Mouse (Mus musculus) midbrain, embryonic 16.5 days (tissue): Measurements from ENCODE around the gene Abca8b. TPM values are rescaled to one million over a fixed set of nuclear protein-coding genes. Genes with fewer than 3 reads are reported as not detected.
"Not testable (repeated sequence)": the region's sequence is repeated elsewhere in the genome, so short reads cannot be mapped to it uniquely, and the experiment has no call there.

Experiments
- ATAC-seq: fragments of 200-750 bp; cut with Nextera tagmentation; 2 replicates; pipeline ENCODE4 v1.8.0; 2017; ENCODE audit warnings: moderate TSS enrichment
- H3K27ac ChIP-seq: fragments of 300-500 bp; sonication (generic); 2 replicates; pipeline ENCODE4 v1.5.1; 2014; ENCODE audit warnings: mild to moderate bottlenecking, low read length, mixed read lengths
- H3K27me3 ChIP-seq: fragments of 300-500 bp; sonication (generic); 2 replicates; pipeline ENCODE4 v1.6.1; 2014; ENCODE audit warnings: low read depth, low read length, mixed read lengths; ENCODE audit not compliant: control insufficient read depth, insufficient read depth
- H3K36me3 ChIP-seq: fragments of 300-500 bp; sonication (generic); 2 replicates; pipeline ENCODE4 v1.6.1; 2014; ENCODE audit warnings: mild to moderate bottlenecking, low read length, moderate library complexity, mixed read lengths; ENCODE audit not compliant: control insufficient read depth, insufficient read depth
- H3K4me1 ChIP-seq: fragments of 300-500 bp; sonication (generic); 2 replicates; pipeline ENCODE4 v1.6.1; 2014; ENCODE audit warnings: mild to moderate bottlenecking, low read length, mixed read lengths; ENCODE audit not compliant: control insufficient read depth, insufficient read depth
- H3K4me2 ChIP-seq: fragments of 300-500 bp; sonication (generic); 2 replicates; pipeline ENCODE4 v1.6.1; 2014; ENCODE audit warnings: mild to moderate bottlenecking, low read length, mixed read lengths
- H3K4me3 ChIP-seq: fragments of 300-500 bp; sonication (generic); 2 replicates; pipeline ENCODE4 v1.5.1; 2014; ENCODE audit warnings: low read depth, mild to moderate bottlenecking, low read length, moderate library complexity, mixed read lengths
- H3K9ac ChIP-seq: fragments of 300-500 bp; sonication (generic); 2 replicates; pipeline ENCODE4 v1.6.1; 2014; ENCODE audit warnings: low read depth, low read length, mixed read lengths
- H3K9me3 ChIP-seq: fragments of 300-500 bp; sonication (generic); replicated peaks from 2 replicates; pipeline ENCODE4 v1.6.1; 2014; ENCODE audit warnings: mild to moderate bottlenecking, low read length, mixed read lengths; ENCODE audit not compliant: control insufficient read depth, poor library complexity, severe bottlenecking
- whole genome bisulfite sequencing: fragments of 180-500 bp; shearing (Covaris S2); extraction: QIAGEN DNeasy Blood & Tissue Kit; methylation state at CpG from one replicate; pipeline ENCODE4 v1.1.7; 2014; 5-methylcytosine and 5-hydroxymethylcytosine counted together
- polyA plus RNA-seq: library from polyadenylated mRNA; unstranded; fragments of >200 nt; fragmentation: Nextera tagmentation; extraction: Ambion mirVana; gene quantifications from 2 replicates; pipeline ENCODE4 v1.2.1, GENCODE M21; 2015

Gene Abca8b
- polyA plus RNA-seq, 1 experiment from 2014 or later, result 2.1 TPM

DNA sequence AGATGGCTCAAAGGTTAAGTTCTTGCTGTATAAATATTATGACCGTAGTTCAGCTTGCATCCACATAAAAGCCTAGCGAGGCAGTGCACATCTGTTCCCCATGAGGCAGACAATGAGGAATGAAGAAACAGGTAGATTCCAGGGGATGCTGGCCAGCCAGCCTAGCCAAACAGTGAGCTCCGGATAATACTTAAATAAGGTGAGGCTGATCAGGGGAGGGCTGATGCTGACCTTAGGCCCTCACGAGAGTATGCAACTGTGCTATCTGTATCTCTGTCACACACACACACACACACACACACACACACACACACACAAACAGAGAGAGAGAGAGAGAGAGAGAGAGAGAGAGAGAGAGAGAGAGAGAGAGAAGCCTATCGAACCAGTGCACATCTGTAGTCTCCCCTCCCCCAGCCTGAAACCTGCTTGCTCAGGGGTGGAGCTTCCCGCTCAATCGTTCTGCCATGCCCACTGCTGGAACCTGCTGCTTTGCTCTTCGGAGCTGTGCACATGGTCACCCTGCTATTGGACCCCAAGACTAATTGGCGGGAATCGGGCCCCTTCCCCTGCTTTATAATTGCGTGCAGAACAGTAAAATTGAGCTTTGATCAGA lies 8.1 kb downstream of the Abca8b start:
- H3K4me2 ChIP-seq, ATAC-seq, H3K4me1 ChIP-seq, H3K36me3 ChIP-seq, H3K27me3 ChIP-seq, H3K9me3 ChIP-seq, H3K9ac ChIP-seq, H3K4me3 ChIP-seq, H3K27ac ChIP-seq: not testable (repeated sequence)
- WGBS, result 52% methylated on average over 11 of the region's 11 CpGs

DNA sequence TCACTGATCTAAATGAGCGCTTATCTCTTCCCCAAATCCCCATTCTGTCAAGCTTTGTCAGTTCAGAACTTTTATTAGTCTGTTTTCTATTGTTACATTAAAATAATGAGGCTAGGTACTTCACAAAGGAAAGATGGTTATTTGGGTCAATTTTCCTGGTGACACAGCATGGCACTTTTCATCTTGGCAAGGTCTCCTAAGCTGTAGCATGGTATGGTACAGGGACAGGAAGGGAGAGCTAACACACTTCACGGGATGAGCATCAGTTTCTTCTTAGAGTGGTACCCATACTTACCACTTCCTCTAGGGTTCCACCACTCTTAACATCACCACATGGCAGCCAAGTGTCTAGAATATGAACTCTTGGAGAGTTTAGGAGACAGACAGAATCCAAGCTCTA lies 13.8 kb downstream of the Abca8b start:
- no peak overlapping the region for H3K27ac ChIP-seq
- no peaks in the 10 kb centered on the region for H3K27me3 ChIP-seq
- H3K4me3 ChIP-seq, result no peak overlapping the region
- H3K4me1 ChIP-seq, result no peaks in the 10 kb centered on the region
- no peak for ATAC-seq
- WGBS, result 90% methylated on average over 2 of the region's 2 CpGs
- H3K4me2 ChIP-seq, result no peak overlapping the region
- H3K9ac ChIP-seq, result no peak overlapping the region
- H3K36me3 ChIP-seq, result peaks cover 3% of the 10 kb centered on the region; the same call in 1 of the 2 replicates
- H3K9me3 ChIP-seq, result no peaks in the 10 kb centered on the region

DNA sequence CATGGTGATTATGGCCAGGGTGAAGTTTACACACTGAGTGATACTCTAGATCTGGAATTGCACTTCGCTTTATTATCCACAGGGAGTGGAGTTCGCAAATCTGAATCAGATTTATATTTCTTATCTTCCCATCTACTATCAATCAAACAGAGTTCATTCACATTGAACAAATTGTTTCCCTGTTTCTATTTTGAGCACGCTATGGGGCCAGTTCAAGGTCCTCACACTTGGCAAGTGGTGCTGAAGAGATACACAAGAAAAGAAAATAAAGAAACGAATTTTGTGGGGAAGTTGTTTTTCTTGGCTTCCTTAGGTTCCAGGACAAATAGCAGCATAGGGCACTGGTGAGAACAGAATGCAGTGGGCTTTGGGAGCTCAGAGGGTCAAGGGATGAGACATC lies 25.1 kb downstream of the Abca8b start:
- H3K36me3 ChIP-seq, result peaks cover 6% of the 10 kb centered on the region; the same call in 1 of the 2 replicates
- peaks cover 4% of the 10 kb centered on the region; the same call in 1 of the 2 replicates for H3K9me3 ChIP-seq
- H3K4me3 ChIP-seq, result no peak overlapping the region
- H3K27ac ChIP-seq, result no peak overlapping the region
- 86% methylated on average over 4 of the region's 4 CpGs for WGBS
- H3K27me3 ChIP-seq, result no peaks in the 10 kb centered on the region
- no peaks in the 10 kb centered on the region for H3K4me1 ChIP-seq
- ATAC-seq, result no peak
- no peak overlapping the region for H3K9ac ChIP-seq
- no peak overlapping the region for H3K4me2 ChIP-seq

DNA sequence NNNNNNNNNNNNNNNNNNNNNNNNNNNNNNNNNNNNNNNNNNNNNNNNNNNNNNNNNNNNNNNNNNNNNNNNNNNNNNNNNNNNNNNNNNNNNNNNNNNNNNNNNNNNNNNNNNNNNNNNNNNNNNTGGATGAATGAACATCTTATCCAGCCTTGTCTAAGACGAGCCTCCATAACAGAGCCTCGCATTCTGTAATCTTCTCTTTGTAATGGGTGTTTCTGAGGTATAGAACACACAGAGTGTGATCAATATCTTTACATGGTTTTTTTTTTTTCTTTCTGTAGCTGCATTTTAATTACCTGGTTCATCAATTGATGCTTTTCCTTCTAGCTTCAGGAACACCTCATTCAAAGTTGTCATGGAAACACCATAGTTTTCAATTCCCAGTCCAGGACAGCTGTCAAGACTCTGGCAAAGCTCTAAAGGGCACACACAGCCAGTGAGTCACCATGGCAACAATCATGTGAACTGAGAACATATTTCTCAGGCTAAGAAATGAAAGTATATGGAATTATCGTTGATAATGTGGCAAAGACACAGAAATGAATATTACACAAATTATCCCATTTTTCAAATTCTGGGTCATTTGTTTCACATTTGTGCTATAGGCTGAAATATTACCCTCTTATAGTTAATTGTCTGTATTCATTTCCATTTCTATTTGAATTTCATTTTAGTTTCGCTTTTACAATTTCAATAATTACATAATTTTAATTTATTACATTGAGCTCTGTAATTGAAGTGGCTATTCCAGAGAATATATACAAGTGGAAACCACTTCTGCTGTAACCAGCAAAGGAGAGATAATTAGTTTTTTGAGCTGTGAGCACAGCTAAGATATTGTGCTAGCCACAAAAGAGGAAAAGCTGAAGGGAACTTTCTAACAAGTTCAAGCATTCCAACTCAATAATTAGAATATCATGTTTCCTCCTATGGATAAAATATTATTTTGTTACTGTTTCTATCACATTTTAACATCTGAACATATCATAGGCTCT lies 33.9 kb downstream of the Abca8b start:
- peak; percentile 93 for ATAC-seq
- Histone ChIP-seq H3K9me3 (no peaks in the 10 kb centered on the region), H3K27ac (peak overlapping the region; percentile 76), H3K4me1 (peaks cover 11% of the 10 kb centered on the region), H3K9ac (no peak overlapping the region), H3K4me3 (no peak overlapping the region), H3K4me2 (peak overlapping the region; percentile 25; the same call in 1 of the 2 replicates), H3K36me3 (no peaks in the 10 kb centered on the region), H3K27me3 (no peaks in the 10 kb centered on the region)
- 28% methylated on average over 4 of the region's 4 CpGs for WGBS

DNA sequence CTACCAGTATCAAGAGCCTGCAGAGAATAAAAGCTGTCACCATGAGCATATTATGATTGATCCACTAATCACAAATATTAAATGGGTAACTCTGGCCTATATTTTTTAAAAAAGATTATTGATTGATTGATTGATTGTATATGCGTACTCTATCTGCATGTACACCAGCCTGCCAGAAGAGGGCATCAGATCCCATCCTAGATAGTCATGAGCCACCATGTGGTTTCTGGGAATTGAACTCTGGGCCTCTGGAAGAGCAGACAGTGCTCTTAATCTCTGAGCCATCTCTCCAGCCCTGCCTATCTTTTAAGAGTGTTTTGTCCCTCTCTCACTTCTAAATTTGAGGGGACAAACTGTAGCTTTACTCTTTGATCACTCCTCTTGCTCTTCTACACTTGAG lies 40.5 kb downstream of the Abca8b start:
- no peak overlapping the region for H3K4me3 ChIP-seq
- no peak overlapping the region for H3K27ac ChIP-seq
- no peak overlapping the region for H3K9ac ChIP-seq
- 91% methylated on average over 1 of the region's 1 CpGs for WGBS
- peaks cover 8% of the 10 kb centered on the region for H3K36me3 ChIP-seq
- no peak overlapping the region for H3K4me2 ChIP-seq
- H3K4me1 ChIP-seq, result no peaks in the 10 kb centered on the region
- H3K9me3 ChIP-seq, result peaks cover 3% of the 10 kb centered on the region; the same call in 1 of the 2 replicates
- ATAC-seq, result no peak
- no peaks in the 10 kb centered on the region for H3K27me3 ChIP-seq

DNA sequence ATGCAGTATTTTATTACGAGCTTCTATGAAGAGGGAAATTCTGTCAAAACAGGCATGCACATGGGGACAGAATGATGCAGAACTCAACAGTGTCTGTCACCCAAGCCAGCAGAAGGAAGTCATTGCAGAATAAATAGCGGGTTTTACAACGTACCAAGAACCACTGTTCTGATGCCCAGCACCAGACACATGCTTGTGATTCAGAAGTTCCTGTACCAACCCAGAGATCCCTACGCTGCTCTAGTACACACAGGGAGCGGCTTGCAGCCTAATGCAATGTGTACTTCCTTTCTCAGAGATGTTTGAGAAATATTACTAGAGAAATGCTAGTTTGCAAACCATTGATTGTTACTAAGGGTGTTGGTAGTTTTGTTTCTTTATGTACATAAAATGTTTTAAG lies 58.7 kb downstream of the Abca8b start:
- Histone ChIP-seq H3K27me3 (no peaks in the 10 kb centered on the region), H3K9me3 (no peaks in the 10 kb centered on the region), H3K36me3 (peaks cover 3% of the 10 kb centered on the region; the same call in 1 of the 2 replicates), H3K4me2 (no peak overlapping the region), H3K4me1 (no peaks in the 10 kb centered on the region), H3K27ac (no peak overlapping the region), H3K9ac (no peak overlapping the region), H3K4me3 (no peak overlapping the region)
- ATAC-seq, result no peak
- WGBS, result 93% methylated on average over 5 of the region's 5 CpGs

DNA sequence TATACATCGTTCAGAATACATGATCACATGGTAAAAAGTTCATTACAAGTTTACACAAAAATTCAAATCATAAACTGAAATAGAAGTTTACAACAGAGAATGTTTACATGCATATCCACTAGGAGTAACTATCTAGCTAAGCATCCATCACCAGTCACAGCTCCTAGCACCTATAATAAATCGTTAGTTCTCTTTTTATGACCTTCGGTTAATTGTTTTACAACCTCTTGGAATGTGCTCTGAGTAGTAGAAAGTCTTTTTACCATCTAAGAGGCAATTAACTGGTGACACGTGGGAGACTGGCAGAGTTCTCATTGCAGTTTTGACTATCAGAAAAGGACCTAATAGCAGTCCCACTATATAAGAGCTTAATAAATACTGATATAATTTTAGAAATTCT lies 62.4 kb downstream of the Abca8b start:
- not testable (repeated sequence) for H3K4me3 ChIP-seq, H3K9ac ChIP-seq, H3K4me1 ChIP-seq, H3K36me3 ChIP-seq, H3K4me2 ChIP-seq, H3K27me3 ChIP-seq, ATAC-seq, H3K27ac ChIP-seq, H3K9me3 ChIP-seq
- 88% methylated on average over 4 of the region's 4 CpGs for WGBS

DNA sequence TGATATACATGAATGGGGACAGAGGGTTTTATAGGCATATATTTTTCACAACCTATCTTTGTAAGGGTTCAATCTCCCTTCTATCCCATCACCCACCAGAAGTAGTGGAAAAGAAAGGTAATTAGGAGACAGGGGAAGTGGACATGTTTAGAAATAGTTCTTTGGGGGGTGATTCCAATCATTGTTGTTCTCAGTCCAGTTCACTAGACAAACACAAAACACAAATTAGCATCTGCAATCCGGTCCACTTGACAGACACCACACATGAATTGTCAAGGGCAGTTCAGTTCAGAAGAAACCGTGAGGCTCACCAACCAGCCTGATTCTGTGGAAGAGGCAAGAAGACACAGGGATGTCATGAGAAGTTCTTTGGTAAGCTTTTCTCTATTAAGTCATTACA lies 67.2 kb downstream of the Abca8b start:
- H3K9ac ChIP-seq, result no peak overlapping the region
- no peaks in the 10 kb centered on the region for H3K4me1 ChIP-seq
- H3K27me3 ChIP-seq, result no peaks in the 10 kb centered on the region
- H3K4me3 ChIP-seq, result no peak overlapping the region
- no peak overlapping the region for H3K27ac ChIP-seq
- ATAC-seq, result no peak
- no peaks in the 10 kb centered on the region for H3K9me3 ChIP-seq
- no peak overlapping the region for H3K4me2 ChIP-seq
- no peaks in the 10 kb centered on the region for H3K36me3 ChIP-seq
- 44% methylated on average over 2 of the region's 2 CpGs for WGBS
